Mouse (Mus musculus) heart, postnatal 14 days (tissue): ENCODE measurements around the gene Flywch2. TPM values are rescaled to one million over a fixed set of nuclear protein-coding genes. Genes with fewer than 3 reads are reported as not detected.

ENCODE experiments used
- DNase-seq, 2 experiments: peaks; one replicate each; pipeline ENCODE4 v3.0.0; 2021 to 2022
- intact Hi-C: fragments of 180-260 bp; cut with DNase I; formaldehyde crosslinking; loops from one replicate; pipeline ENCODE4 v1.15.1; 2025
- long read RNA-seq, 2 experiments: library from polyadenylated mRNA; stranded (forward); transcript quantifications; one replicate each; pipeline ENCODE4 v2.0.0; 2021
- total RNA-seq, 2 experiments: library from RNA; stranded (reverse); gene quantifications; 2 replicates each; pipeline ENCODE4 v1.2.3; 2021

The Flywch2 gene
- 1 to 10 TPM; 1.6 TPM for total RNA-seq
- long read RNA-seq, experiment 1, partial matches to known transcripts = 0 of 2 reads
- long read RNA-seq, experiment 1, other reads (novel, unspliced or antisense) = 0 of 2 reads
- long read RNA-seq, experiment 2 = 0 reads

- intact Hi-C loops = loop anchor here (5.0 kb wide), 1 partner anchor 39 kb away; the partner anchor contains the start of gene Kremen2
- DNase-seq = peak; percentile 55 to 70
Measured at GRCm38 (mm10) chr17:23785561-23786471, at the start of gene Flywch2. Gene Flywch2, minus strand, starts transcription at chr17:23786081.

GRCm38 (mm10) chr17:23831201-23831600, 45.3 kb upstream of the Flywch2 start:
- DNase-seq = no peak
- intact Hi-C loops = no loop called here

GRCm38 (mm10) chr17:23829064-23829619, 43.3 kb upstream of the Flywch2 start, which contains the start of gene Elob:
Gene Elob, minus strand, starts transcription at chr17:23829136.
- intact Hi-C loops = loop anchor here (2.0 kb wide), 1 partner anchor 54 kb away; no protein-coding TSS in a partner anchor
- DNase-seq = peak; percentile 83 to 86

- peak; percentile 51 to 55 for DNase-seq
- intact Hi-C loops = loop anchor here (2.0 kb wide), 1 partner anchor 54 kb away; no protein-coding TSS in a partner anchor
Measured at GRCm38 (mm10) chr17:23828271-23829001, 42.6 kb upstream of the Flywch2 start.

GRCm38 (mm10) chr17:23825591-23825990, 39.7 kb upstream of the Flywch2 start:
- intact Hi-C loops = no loop called here

GRCm38 (mm10) chr17:23823614-23824013, 37.7 kb upstream of the Flywch2 start:
- intact Hi-C loops = no loop called here

More at GRCm38 (mm10) chr17:23825591-23825990, 39.7 kb upstream of the Flywch2 start:
- no peak for DNase-seq

GRCm38 (mm10) chr17:23823018-23823417, 37.1 kb upstream of the Flywch2 start:
- intact Hi-C loops = no loop called here
- no peak for DNase-seq

More at GRCm38 (mm10) chr17:23823614-23824013, 37.7 kb upstream of the Flywch2 start:
- no peak for DNase-seq

- intact Hi-C loops = no loop called here
- no peak for DNase-seq
Measured at GRCm38 (mm10) chr17:23822094-23822493, 36.2 kb upstream of the Flywch2 start.

- no peak for DNase-seq
- intact Hi-C loops = loop anchor here (2.0 kb wide), 1 partner anchor 14 kb away; no protein-coding TSS in a partner anchor
Measured at GRCm38 (mm10) chr17:23820731-23821130, 34.9 kb upstream of the Flywch2 start.

GRCm38 (mm10) chr17:23819235-23819634, 33.4 kb upstream of the Flywch2 start:
- intact Hi-C loops = no loop called here
- DNase-seq = no peak

GRCm38 (mm10) chr17:23818579-23818978, 32.7 kb upstream of the Flywch2 start:
- intact Hi-C loops = no loop called here
- DNase-seq = no peak

- DNase-seq = no peak
- intact Hi-C loops = no loop called here
Measured at GRCm38 (mm10) chr17:23815641-23816040, 29.8 kb upstream of the Flywch2 start.

GRCm38 (mm10) chr17:23807918-23808317, 22.0 kb upstream of the Flywch2 start:
- DNase-seq = no peak
- intact Hi-C loops = loop anchor here (2.0 to 5.0 kb wide), 2 partner anchors 13 to 36 kb away; partner anchors contain the start of gene Flywch1

- peak; percentile 49 to 62 for DNase-seq
- intact Hi-C loops = loop anchor here (2.0 to 5.0 kb wide), 2 partner anchors 14 to 35 kb away; partner anchors contain the start of gene Flywch1
Measured at GRCm38 (mm10) chr17:23806867-23807266, 21.0 kb upstream of the Flywch2 start.

GRCm38 (mm10) chr17:23804426-23805085, 18.7 kb upstream of the Flywch2 start:
- intact Hi-C loops = loop anchor here (5.0 kb wide), 1 partner anchor 32 kb away; the partner anchor contains the start of gene Flywch1
- DNase-seq = no peak

- peak; percentile 84 to 85 for DNase-seq
- intact Hi-C loops = no loop called here
Measured at GRCm38 (mm10) chr17:23803366-23804041, 17.6 kb upstream of the Flywch2 start.

GRCm38 (mm10) chr17:23802746-23803365, 17.0 kb upstream of the Flywch2 start:
- peak; percentile 96 for DNase-seq
- intact Hi-C loops = no loop called here

- intact Hi-C loops = no loop called here
- no peak for DNase-seq
Measured at GRCm38 (mm10) chr17:23801627-23802026, 15.7 kb upstream of the Flywch2 start.
